Mouse (Mus musculus): ENCODE data around the gene Olfr62. TPM values are rescaled to one million over a fixed set of nuclear protein-coding genes. Genes with fewer than 3 reads are reported as not detected.

Olfr62 gene
- polyA plus RNA-seq, 1 experiment from 2014 or later = not detected

GRCm38 (mm10) chr4:118621781-118622180, 37.0 kb upstream of the Olfr62 start:
- ATAC-seq = no peak
- Histone ChIP-seq H3K9ac (replicated peaks; ENCODE audit: low read depth) (peak overlapping the region; percentile 55; the same call in 1 of the 2 replicates), H3K36me3 (ENCODE audit: insufficient read depth, low read length) (peaks cover 28% of the 10 kb centered on the region; the same call in 1 of the 2 replicates), H3K4me3 (ENCODE audit: low read depth, low read length) (no peak overlapping the region), H3K4me1 (ENCODE audit: insufficient read depth, low read depth, low read length) (0 out of 2 replicates have a peak, but pooled peaks cover 6% of the 10 kb centered on the region), H3K27me3 (replicated peaks; ENCODE audit: insufficient read depth, low read length) (no peaks in the 10 kb centered on the region), H3K9me3 (ENCODE audit: low read length) (no peaks in the 10 kb centered on the region), H3K4me2 (replicated peaks; ENCODE audit: low read depth, low read length) (peak overlapping the region; percentile 78), H3K27ac (ENCODE audit: low read length) (no peak overlapping the region)
- 80% methylated on average over 9 of the region's 9 CpGs for WGBS
- TF ChIP-seq EP300 (IDR thresholded peaks at IDR 0.05) = no peak
- TF ChIP-seq CTCF (IDR thresholded peaks at IDR 0.05) = no peak
- DNase-seq (ENCODE audit: low spot score) = no peak

- Histone ChIP-seq H3K9ac (replicated peaks; ENCODE audit: low read depth) (no peak overlapping the region), H3K4me3 (ENCODE audit: low read depth, low read length) (no peak overlapping the region), H3K27ac (ENCODE audit: low read length) (no peak overlapping the region), H3K9me3 (ENCODE audit: low read length) (no peaks in the 10 kb centered on the region), H3K27me3 (replicated peaks; ENCODE audit: insufficient read depth, low read length) (no peaks in the 10 kb centered on the region), H3K36me3 (ENCODE audit: insufficient read depth, low read length) (peaks cover 17% of the 10 kb centered on the region; the same call in 1 of the 2 replicates), H3K4me1 (ENCODE audit: insufficient read depth, low read depth, low read length) (no peaks in the 10 kb centered on the region), H3K4me2 (replicated peaks; ENCODE audit: low read depth, low read length) (no peak overlapping the region)
- WGBS = 91% methylated on average over 5 of the region's 5 CpGs
- no peak for ATAC-seq
- TF ChIP-seq EP300 (IDR thresholded peaks at IDR 0.05) (no peak), CTCF (IDR thresholded peaks at IDR 0.05) (no peak)
- DNase-seq (ENCODE audit: low spot score) = no peak
These were observed 28.5 kb upstream of the Olfr62 start for GRCm38 (mm10) chr4:118630261-118630660.

- TF ChIP-seq CTCF (IDR thresholded peaks at IDR 0.05) (no peak), EP300 (IDR thresholded peaks at IDR 0.05) (no peak)
- no peaks in the 10 kb centered on the region for H3K9me3 ChIP-seq (ENCODE audit: low read length)
- no peak overlapping the region for H3K4me3 ChIP-seq (ENCODE audit: low read depth, low read length)
- WGBS = 33% methylated on average over 20 of the region's 20 CpGs
- no peaks in the 10 kb centered on the region for H3K27me3 ChIP-seq (replicated peaks; ENCODE audit: insufficient read depth, low read length)
- no peaks in the 10 kb centered on the region for H3K36me3 ChIP-seq (ENCODE audit: insufficient read depth, low read length)
- H3K4me1 ChIP-seq (ENCODE audit: insufficient read depth, low read depth, low read length) = no peaks in the 10 kb centered on the region
- no peak overlapping the region for H3K9ac ChIP-seq (replicated peaks; ENCODE audit: low read depth)
- DNase-seq (ENCODE audit: low spot score) (peak; percentile 55), ATAC-seq (no peak)
- H3K4me2 ChIP-seq (replicated peaks; ENCODE audit: low read depth, low read length) = no peak overlapping the region
- H3K27ac ChIP-seq (ENCODE audit: low read length) = no peak overlapping the region
These were observed 16.2 kb upstream of the Olfr62 start for GRCm38 (mm10) chr4:118642346-118643190.

GRCm38 (mm10) chr4:118645234-118645633, 13.5 kb upstream of the Olfr62 start:
- Histone ChIP-seq H3K9me3 (ENCODE audit: low read length) (no peaks in the 10 kb centered on the region), H3K4me1 (ENCODE audit: insufficient read depth, low read depth, low read length) (no peaks in the 10 kb centered on the region), H3K27ac (ENCODE audit: low read length) (no peak overlapping the region), H3K9ac (replicated peaks; ENCODE audit: low read depth) (no peak overlapping the region), H3K4me3 (ENCODE audit: low read depth, low read length) (no peak overlapping the region), H3K36me3 (ENCODE audit: insufficient read depth, low read length) (no peaks in the 10 kb centered on the region), H3K27me3 (replicated peaks; ENCODE audit: insufficient read depth, low read length) (no peaks in the 10 kb centered on the region), H3K4me2 (replicated peaks; ENCODE audit: low read depth, low read length) (no peak overlapping the region)
- no peak for ATAC-seq
- peak; percentile 22 for DNase-seq (ENCODE audit: low spot score)
- 6% methylated on average over 2 of the region's 2 CpGs for WGBS
- TF ChIP-seq EP300 (IDR thresholded peaks at IDR 0.05) (no peak), CTCF (IDR thresholded peaks at IDR 0.05) (peak; percentile 84)

- ATAC-seq = peak; percentile 30; the same call in 1 of the 2 replicates
- H3K9ac ChIP-seq (replicated peaks; ENCODE audit: low read depth) = no peak overlapping the region
- no peaks in the 10 kb centered on the region for H3K4me1 ChIP-seq (ENCODE audit: insufficient read depth, low read depth, low read length)
- H3K36me3 ChIP-seq (ENCODE audit: insufficient read depth, low read length) = no peaks in the 10 kb centered on the region
- WGBS = 28% methylated on average over 2 of the region's 2 CpGs
- no peaks in the 10 kb centered on the region for H3K9me3 ChIP-seq (ENCODE audit: low read length)
- no peak overlapping the region for H3K27ac ChIP-seq (ENCODE audit: low read length)
- TF ChIP-seq CTCF (IDR thresholded peaks at IDR 0.05) (no peak), EP300 (IDR thresholded peaks at IDR 0.05) (peak; percentile 60)
- H3K4me2 ChIP-seq (replicated peaks; ENCODE audit: low read depth, low read length) = no peak overlapping the region
- H3K27me3 ChIP-seq (replicated peaks; ENCODE audit: insufficient read depth, low read length) = no peaks in the 10 kb centered on the region
- H3K4me3 ChIP-seq (ENCODE audit: low read depth, low read length) = no peak overlapping the region
- no peak for DNase-seq (ENCODE audit: low spot score)
These were observed 28.3 kb downstream of the Olfr62 start for GRCm38 (mm10) chr4:118687086-118687485.

- Histone ChIP-seq H3K27me3 (replicated peaks; ENCODE audit: insufficient read depth, low read length) (no peaks in the 10 kb centered on the region), H3K9ac (replicated peaks; ENCODE audit: low read depth) (no peak within 1 kb of the TSS), H3K27ac (ENCODE audit: low read length) (no peak within 1 kb of the TSS), H3K9me3 (ENCODE audit: low read length) (no peaks in the 10 kb centered on the region), H3K4me1 (ENCODE audit: insufficient read depth, low read depth, low read length) (no peaks in the 10 kb centered on the region), H3K4me3 (ENCODE audit: low read depth, low read length) (no peak within 1 kb of the TSS), H3K36me3 (ENCODE audit: insufficient read depth, low read length) (no peaks in the 10 kb centered on the region), H3K4me2 (replicated peaks; ENCODE audit: low read depth, low read length) (no peak within 1 kb of the TSS)
- no peak for DNase-seq (ENCODE audit: low spot score)
- TF ChIP-seq CTCF (IDR thresholded peaks at IDR 0.05) (no peak), EP300 (IDR thresholded peaks at IDR 0.05) (no peak)
- no peak for ATAC-seq
- WGBS = 42% methylated on average over 12 of the region's 12 CpGs
These were observed 33.7 kb downstream of the Olfr62 start, which contains the start of gene Olfr1342 for GRCm38 (mm10) chr4:118692412-118692973. Gene Olfr1342, minus strand, starts transcription at chr4:118692756.

All from lung, postnatal 0 days (tissue).